Mouse (Mus musculus) MEL (cell line): Measurements from ENCODE around the gene Triobp. TPM values are rescaled to one million over a fixed set of nuclear protein-coding genes. Genes with fewer than 3 reads are reported as not detected.

ENCODE experiments used
- DNase-seq: peaks from one replicate; pipeline ENCODE4 v3.0.0; 2011; ENCODE audit warnings: low read depth, low spot score
- H3K27ac ChIP-seq: 2 replicates; pipeline ENCODE4 v1.5.1; 2012; ENCODE audit warnings: low read depth, mild to moderate bottlenecking, control low read depth, low read length, moderate library complexity; ENCODE audit not compliant: control insufficient read depth
- H3K27me3 ChIP-seq, 2 experiments: fragments of 150-350 bp in 1 of 2; sonication (generic) in 1 of 2; 2 replicates each; pipeline ENCODE4 v1.6.1; 2012; ENCODE audit warnings: low read length in 2 of 2, mild to moderate bottlenecking in 2 of 2, improper control_type of control experiment in 1 of 2, moderate library complexity in 1 of 2; ENCODE audit not compliant: insufficient read depth in 2 of 2, control insufficient read depth in 1 of 2
- H3K36me3 ChIP-seq, 2 experiments: 2 replicates each; pipeline ENCODE4 v1.6.1; 2012 to 2014; ENCODE audit warnings: low read length in 2 of 2, improper control_type of control experiment in 1 of 2, inconsistent platforms in 1 of 2, mild to moderate bottlenecking in 1 of 2; ENCODE audit not compliant: insufficient read depth in 2 of 2, control insufficient read depth in 1 of 2
- H3K4me1 ChIP-seq, 2 experiments: fragments of 150-350 bp in 1 of 2; sonication (generic) in 1 of 2; 2 replicates each; pipeline ENCODE4 v1.6.1; 2012; ENCODE audit warnings: low read length in 2 of 2, improper control_type of control experiment in 1 of 2, mild to moderate bottlenecking in 1 of 2; ENCODE audit not compliant: insufficient read depth in 2 of 2, control insufficient read depth in 1 of 2
- H3K4me3 ChIP-seq, 2 experiments: fragments of 150-350 bp in 1 of 2; sonication (generic) in 1 of 2; 2 replicates each; pipeline ENCODE4 v1.5.1; 2012; ENCODE audit warnings: low read depth in 2 of 2, low read length in 2 of 2, mild to moderate bottlenecking in 2 of 2, moderate library complexity in 2 of 2, control low read depth in 1 of 2, improper control_type of control experiment in 1 of 2; ENCODE audit not compliant: control insufficient read depth in 1 of 2, insufficient read depth in 1 of 2
- H3K79me2 ChIP-seq: 2 replicates; pipeline ENCODE4 v1.6.1; 2012; ENCODE audit warnings: mild to moderate bottlenecking, low read length, moderate library complexity; ENCODE audit not compliant: control insufficient read depth, poor library complexity, insufficient read depth
- H3K9ac ChIP-seq: 2 replicates; pipeline ENCODE4 v1.6.1; 2012; ENCODE audit warnings: low read depth, mild to moderate bottlenecking, control low read depth, low read length, moderate library complexity; ENCODE audit not compliant: control insufficient read depth, poor library complexity, severe bottlenecking
- H3K9me3 ChIP-seq: fragments of 150-350 bp; sonication (generic); replicated peaks from 2 replicates; pipeline ENCODE4 v1.6.1; 2012; ENCODE audit warnings: mild to moderate bottlenecking, low read length, improper control_type of control experiment, moderate library complexity; ENCODE audit not compliant: insufficient read depth
- CHD1 ChIP-seq: IDR thresholded peaks from 2 replicates; pipeline ENCODE4 v1.6.1; 2012; ENCODE audit warnings: low read depth, mild to moderate bottlenecking, inconsistent platforms, low read length, improper control_type of control experiment
- CHD2 ChIP-seq: IDR thresholded peaks from 2 replicates; pipeline ENCODE4 v1.6.1; 2011; ENCODE audit warnings: low read length, improper control_type of control experiment
- CTCF ChIP-seq, 3 experiments: IDR thresholded peaks in 2 of 3; conservative IDR thresholded peaks in 1 of 3; 2 replicates each; pipeline ENCODE4 v1.5.1; 2011 to 2012; ENCODE audit warnings: low read length in 3 of 3, low read depth in 2 of 3, mild to moderate bottlenecking in 2 of 3, improper control_type of control experiment in 1 of 3, inconsistent platforms in 1 of 3, mixed read lengths in 1 of 3, moderate library complexity in 1 of 3; ENCODE audit not compliant: control insufficient read depth in 1 of 3, insufficient read depth in 1 of 3, poor library complexity in 1 of 3, severe bottlenecking in 1 of 3
- E2F4 ChIP-seq: IDR thresholded peaks from 2 replicates; pipeline ENCODE4 v1.6.1; 2011; ENCODE audit warnings: low read depth, low read length, improper control_type of control experiment, borderline replicate concordance
- ELF1 ChIP-seq: IDR thresholded peaks from 2 replicates; pipeline ENCODE4 v1.6.1; 2014; ENCODE audit warnings: low read depth, mild to moderate bottlenecking, inconsistent platforms, low read length, improper control_type of control experiment, moderate library complexity
- EP300 ChIP-seq, 2 experiments: IDR thresholded peaks; 2 replicates each; pipeline ENCODE4 v1.6.1; 2011; ENCODE audit warnings: improper control_type of control experiment in 2 of 2, low read length in 2 of 2, low read depth in 1 of 2, mild to moderate bottlenecking in 1 of 2
- HCFC1 ChIP-seq: IDR thresholded peaks from 2 replicates; pipeline ENCODE4 v1.6.1; 2012; ENCODE audit warnings: low read depth, mild to moderate bottlenecking, inconsistent platforms, low read length, improper control_type of control experiment, moderate library complexity
- JUND ChIP-seq: IDR thresholded peaks from 2 replicates; pipeline ENCODE4 v1.6.1; 2011; ENCODE audit warnings: low read depth, mild to moderate bottlenecking, improper control_type of control experiment, low read length
- MAZ ChIP-seq: IDR thresholded peaks from 2 replicates; pipeline ENCODE4 v1.6.1; 2012; ENCODE audit warnings: low read depth, mild to moderate bottlenecking, inconsistent platforms, low read length, improper control_type of control experiment
- MXI1 ChIP-seq: IDR thresholded peaks from 2 replicates; pipeline ENCODE4 v1.6.1; 2011; ENCODE audit warnings: mild to moderate bottlenecking, low read depth, low read length, improper control_type of control experiment
- MYC ChIP-seq: IDR thresholded peaks from 2 replicates; pipeline ENCODE4 v1.6.1; 2011; ENCODE audit warnings: low read depth, mild to moderate bottlenecking, low read length, improper control_type of control experiment, moderate library complexity
- POLR2AphosphoS2 ChIP-seq: IDR thresholded peaks from 2 replicates; pipeline ENCODE4 v1.6.1; 2011; ENCODE audit warnings: low read length, improper control_type of control experiment
- POLR2AphosphoS5 ChIP-seq: IDR thresholded peaks from 2 replicates; pipeline ENCODE4 v1.6.1; 2012; ENCODE audit warnings: low read depth, borderline replicate concordance, mild to moderate bottlenecking, inconsistent platforms, low read length, moderate library complexity, mixed read lengths
- SIN3A ChIP-seq: IDR thresholded peaks from 2 replicates; pipeline ENCODE4 v1.6.1; 2012; ENCODE audit warnings: low read length, improper control_type of control experiment, inconsistent platforms
- UBTF ChIP-seq: IDR thresholded peaks from 2 replicates; pipeline ENCODE4 v1.6.1; 2012; ENCODE audit warnings: low read depth, mild to moderate bottlenecking, inconsistent platforms, low read length, improper control_type of control experiment, moderate library complexity, borderline replicate concordance; ENCODE audit not compliant: insufficient read depth
- USF2 ChIP-seq, 2 experiments: IDR thresholded peaks; 2 replicates each; pipeline ENCODE4 v1.6.1; 2011 to 2012; ENCODE audit warnings: improper control_type of control experiment in 2 of 2, low read length in 2 of 2, borderline replicate concordance in 1 of 2, inconsistent platforms in 1 of 2, low read depth in 1 of 2, mild to moderate bottlenecking in 1 of 2; ENCODE audit not compliant: insufficient read depth in 1 of 2
- ZMIZ1 ChIP-seq: IDR thresholded peaks from 2 replicates; pipeline ENCODE4 v1.6.1; 2012; ENCODE audit warnings: low read depth, mild to moderate bottlenecking, inconsistent platforms, low read length, improper control_type of control experiment, moderate library complexity
- ZNF384 ChIP-seq: IDR thresholded peaks from 2 replicates; pipeline ENCODE4 v1.6.1; 2012; ENCODE audit warnings: low read depth, mild to moderate bottlenecking, inconsistent platforms, low read length, improper control_type of control experiment
- polyA plus RNA-seq, 2 experiments: library from polyadenylated mRNA; stranded (reverse) in 1 of 2; unstranded in 1 of 2; fragments of >175 nt in 1 of 2; fragments of >200 nt in 1 of 2; gene quantifications; 2 replicates each; pipeline versions ENCODE4 v1.2.1 to v1.2.4; 2012; ENCODE audit warnings: low replicate concordance in 2 of 2, low read depth in 1 of 2; ENCODE audit not compliant: insufficient read length in 2 of 2, insufficient read depth in 1 of 2, missing spikeins in 1 of 2
- total RNA-seq: library from RNA; depleted of rRNA; stranded (reverse); fragments of 300-350 nt; gene quantifications from 2 replicates; pipeline ENCODE4 v1.2.3, GENCODE M21; 2012

The Triobp gene
- total and polyA plus RNA-seq, 3 experiments = 18.4 to 31.3 TPM; not detected in 1

GRCm38 (mm10) chr15:79025687-79026308, 78.3 kb downstream of the Triobp start:
- H3K27me3 ChIP-seq = no peaks in the 10 kb centered on the region; a peak in 1 of 4 replicates
- H3K79me2 ChIP-seq = peaks cover 7% of the 10 kb centered on the region; the same call in 1 of the 2 replicates
- no peak overlapping the region for H3K27ac ChIP-seq
- H3K4me1 ChIP-seq = peaks cover 0 to 17% of the 10 kb centered on the region in 2 experiments; a peak in 2 of 4 replicates
- H3K4me3 ChIP-seq = no peak overlapping the region
- H3K9me3 ChIP-seq = no peaks in the 10 kb centered on the region
- H3K36me3 ChIP-seq = peaks cover 0 to 5% of the 10 kb centered on the region in 2 experiments; a peak in 1 of 4 replicates
- no peak for DNase-seq
- TF ChIP-seq ELF1 (no peak), CTCF (IDR thresholded peaks at IDR 0.05 in 2 of 3, conservative IDR thresholded peaks at IDR 0.05 in 1 of 3; ENCODE audit: control insufficient read depth in 1 of 3, insufficient read depth in 1 of 3, low read depth in 2 of 3, low read length in 3 of 3, poor library complexity in 1 of 3, severe bottlenecking in 1 of 3) (no peak), USF2 (IDR thresholded peaks at IDR 0.05; ENCODE audit: borderline replicate concordance in 1 of 2, insufficient read depth in 1 of 2, low read depth in 1 of 2, low read length in 2 of 2) (no peak), MAZ (no peak), MXI1 (no peak), ZNF384 (no peak), POLR2AphosphoS5 (no peak)
- no peak overlapping the region for H3K9ac ChIP-seq

- no peaks in the 10 kb centered on the region; a peak in 1 of 4 replicates for H3K27me3 ChIP-seq
- H3K27ac ChIP-seq = no peak overlapping the region
- no peak overlapping the region; the same call in 1 of the 2 replicates for H3K9ac ChIP-seq
- peaks cover 7% of the 10 kb centered on the region; the same call in 1 of the 2 replicates for H3K79me2 ChIP-seq
- peaks cover 0 to 6% of the 10 kb centered on the region in 2 experiments; a peak in 1 of 4 replicates for H3K36me3 ChIP-seq
- no peak overlapping the region for H3K4me3 ChIP-seq
- TF ChIP-seq UBTF (no peak), MAZ (no peak), HCFC1 (no peak), MYC (no peak), SIN3A (no peak), POLR2AphosphoS2 (no peak), ZMIZ1 (no peak), JUND (no peak), ELF1 (no peak), EP300 (IDR thresholded peaks at IDR 0.05; ENCODE audit: low read depth in 1 of 2, low read length in 2 of 2) (no peak), CHD2 (no peak), E2F4 (no peak), CHD1 (no peak)
- no peaks in the 10 kb centered on the region for H3K9me3 ChIP-seq
- H3K4me1 ChIP-seq = peaks cover 0 to 17% of the 10 kb centered on the region in 2 experiments; a peak in 2 of 4 replicates
- DNase-seq = no peak
Measured at GRCm38 (mm10) chr15:79026511-79027290, 79.2 kb downstream of the Triobp start.
